9 mouse cellular contexts compared by ENCODE assay signal in the genomic region with DNA sequence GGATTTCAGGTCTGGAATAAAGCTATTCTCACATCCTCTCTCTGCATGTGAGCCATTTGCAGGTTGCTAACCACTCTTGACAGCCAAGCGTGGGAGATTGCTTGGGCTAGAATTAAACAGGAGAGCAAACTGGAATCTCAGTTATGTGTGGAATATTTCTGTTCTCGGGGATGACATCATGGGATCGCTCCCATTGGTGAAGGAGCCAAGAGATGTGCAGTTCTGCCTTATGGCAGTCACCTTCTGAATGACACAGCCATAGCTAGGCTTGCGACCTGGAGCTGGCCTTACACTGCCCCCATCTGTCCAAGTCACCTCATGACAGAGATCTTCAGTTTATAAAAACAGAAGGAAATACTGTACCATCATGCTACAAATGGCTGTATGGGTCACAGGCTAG.
DNase-seq lines count a peak whose midpoint lies in the region; ATAC-seq lines count a peak whose summit lies in the region.
"Had no signal": no experiment of that assay in that cellular context is flagged by ENCODE, and none has a peak within 500 bp of the region (broad histone marks: within the 10 kb centered on the region; RNA-seq: fewer than 3 reads in every experiment).

No protein-coding gene starts in this region.

- no peaks in the 10 kb centered on the region for H3K27me3 ChIP-seq in forebrain, embryonic 13.5 days
- no peaks in the 10 kb centered on the region for H3K27me3 ChIP-seq in hindbrain, embryonic 15.5 days
- H3K27me3 ChIP-seq in midbrain, embryonic 10.5 days (ENCODE audit: low read depth, poor library complexity, severe bottlenecking), result no peaks in the 10 kb centered on the region
- H3K27me3 ChIP-seq: embryonic facial prominence, embryonic 15.5 days had no signal

- no peaks in the 10 kb centered on the region for H3K9me3 ChIP-seq in forebrain, embryonic 13.5 days (replicated peaks)
- H3K9me3 ChIP-seq in hindbrain, embryonic 15.5 days, result no peaks in the 10 kb centered on the region
- H3K9me3 ChIP-seq in midbrain, embryonic 10.5 days (replicated peaks), result no peaks in the 10 kb centered on the region
- H3K9me3 ChIP-seq: embryonic facial prominence, embryonic 15.5 days had no signal

- no peak overlapping the region for H3K4me3 ChIP-seq in forebrain, embryonic 13.5 days
- no peak overlapping the region for H3K4me3 ChIP-seq in hindbrain, embryonic 15.5 days
- no peak overlapping the region for H3K4me3 ChIP-seq in midbrain, embryonic 10.5 days
- H3K4me3 ChIP-seq: embryonic facial prominence, embryonic 15.5 days had no signal

- H3K4me1 ChIP-seq in forebrain, embryonic 13.5 days, result no peaks in the 10 kb centered on the region
- no peaks in the 10 kb centered on the region for H3K4me1 ChIP-seq in hindbrain, embryonic 15.5 days (replicated peaks)
- H3K4me1 ChIP-seq in midbrain, embryonic 10.5 days, result no peaks in the 10 kb centered on the region
- H3K4me1 ChIP-seq: embryonic facial prominence, embryonic 15.5 days had no signal

- H3K36me3 ChIP-seq in forebrain, embryonic 13.5 days (ENCODE audit: poor library complexity, severe bottlenecking), result no peaks in the 10 kb centered on the region
- H3K36me3 ChIP-seq in hindbrain, embryonic 15.5 days, result no peaks in the 10 kb centered on the region
- H3K36me3 ChIP-seq in midbrain, embryonic 10.5 days, result no peaks in the 10 kb centered on the region
- H3K36me3 ChIP-seq: embryonic facial prominence, embryonic 15.5 days had no signal

- no peak overlapping the region for H3K27ac ChIP-seq in forebrain, embryonic 13.5 days
- H3K27ac ChIP-seq in hindbrain, embryonic 15.5 days (replicated peaks), result no peak overlapping the region
- no peak overlapping the region for H3K27ac ChIP-seq in midbrain, embryonic 10.5 days (replicated peaks)
- H3K27ac ChIP-seq: embryonic facial prominence, embryonic 15.5 days had no signal

- ATAC-seq in forebrain, embryonic 13.5 days, result peak; percentile 90
- peak; percentile 66 for ATAC-seq in hindbrain, embryonic 15.5 days (ENCODE audit: low FRiP score, low read depth)
- no peak for ATAC-seq in erythroid progenitor cell, adult 5-6 weeks (replicated peaks; ENCODE audit: low FRiP score, poor library complexity, severe bottlenecking)

- 54% methylated on average over 4 of the region's 4 CpGs for WGBS in forebrain, embryonic 13.5 days
- 47% methylated on average over 4 of the region's 4 CpGs for WGBS in hindbrain, embryonic 15.5 days
- WGBS in midbrain, embryonic 10.5 days, result 65% methylated on average over 4 of the region's 4 CpGs

- H3K4me2 ChIP-seq in forebrain, embryonic 13.5 days, result no peak overlapping the region
- H3K4me2 ChIP-seq in hindbrain, embryonic 15.5 days, result no peak overlapping the region
- H3K4me2 ChIP-seq: embryonic facial prominence, embryonic 15.5 days had no signal

- no peak overlapping the region for H3K9ac ChIP-seq in forebrain, embryonic 13.5 days
- no peak overlapping the region for H3K9ac ChIP-seq in hindbrain, embryonic 15.5 days
- H3K9ac ChIP-seq: embryonic facial prominence, embryonic 15.5 days had no signal

- DNase-seq in ES-CJ7 (ENCODE audit: low read depth, low spot score), result peak; percentile 22
- DNase-seq in adrenal gland, postnatal 25 days, result peak; percentile 42
- peak; percentile 36 to 51 for DNase-seq in layer of hippocampus, postnatal 14 days (ENCODE audit: low spot score in 2 of 2)
- peak; percentile 21 for DNase-seq in midbrain, embryonic 10.5 days (ENCODE audit: low spot score)
- DNase-seq in yolk sac, embryonic 10.5 days (ENCODE audit: low spot score), result peak; percentile 14
